Mouse (Mus musculus): ENCODE measurements around the gene Kif13a.

DNA sequence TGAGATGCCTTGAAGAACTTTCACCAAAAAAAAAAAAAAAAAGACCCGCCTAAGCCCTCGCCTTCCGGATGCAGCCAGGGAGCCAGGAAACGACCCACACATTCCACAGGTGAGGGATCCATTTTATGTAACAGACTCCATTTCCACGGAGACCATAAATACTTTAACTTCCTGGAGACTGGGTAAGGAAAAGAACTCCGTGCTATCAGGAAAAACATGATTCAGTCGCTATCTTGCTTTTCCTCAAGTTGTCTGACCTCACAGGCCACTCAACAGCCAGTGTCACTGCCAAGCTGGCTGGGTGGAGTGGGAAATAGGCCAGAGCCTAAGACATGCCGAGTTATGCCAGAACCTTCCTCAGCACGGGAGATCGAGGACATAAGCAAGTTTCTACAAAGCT is 46.3 kb downstream of the Kif13a start:
- no peak for TF ChIP-seq SIN3A (IDR thresholded peaks at IDR 0.05; ENCODE audit: low read length)
- no peak for TF ChIP-seq RAD21 (IDR thresholded peaks at IDR 0.05; ENCODE audit: low read depth, low read length)
- TF ChIP-seq POLR2A (IDR thresholded peaks at IDR 0.05; ENCODE audit: control insufficient read depth in 1 of 2, insufficient read depth in 1 of 2, low read depth in 1 of 2, low read length in 2 of 2, poor library complexity in 1 of 2): no peak

All from MEL (cell line).